Mouse (Mus musculus) midbrain, embryonic 16.5 days (tissue): ENCODE results near the gene Fam234b. TPM values are rescaled to one million over a fixed set of nuclear protein-coding genes. Genes with fewer than 3 reads are reported as not detected.

Source experiments
- ATAC-seq: fragments of 200-750 bp; cut with Nextera tagmentation; 2 replicates; pipeline ENCODE4 v1.8.0; 2017; ENCODE audit warnings: moderate TSS enrichment
- H3K27ac ChIP-seq: fragments of 300-500 bp; sonication (generic); 2 replicates; pipeline ENCODE4 v1.5.1; 2014; ENCODE audit warnings: mild to moderate bottlenecking, low read length, mixed read lengths
- H3K27me3 ChIP-seq: fragments of 300-500 bp; sonication (generic); 2 replicates; pipeline ENCODE4 v1.6.1; 2014; ENCODE audit warnings: low read depth, low read length, mixed read lengths; ENCODE audit not compliant: control insufficient read depth, insufficient read depth
- H3K36me3 ChIP-seq: fragments of 300-500 bp; sonication (generic); 2 replicates; pipeline ENCODE4 v1.6.1; 2014; ENCODE audit warnings: mild to moderate bottlenecking, low read length, moderate library complexity, mixed read lengths; ENCODE audit not compliant: control insufficient read depth, insufficient read depth
- H3K4me1 ChIP-seq: fragments of 300-500 bp; sonication (generic); 2 replicates; pipeline ENCODE4 v1.6.1; 2014; ENCODE audit warnings: mild to moderate bottlenecking, low read length, mixed read lengths; ENCODE audit not compliant: control insufficient read depth, insufficient read depth
- H3K4me2 ChIP-seq: fragments of 300-500 bp; sonication (generic); 2 replicates; pipeline ENCODE4 v1.6.1; 2014; ENCODE audit warnings: mild to moderate bottlenecking, low read length, mixed read lengths
- H3K4me3 ChIP-seq: fragments of 300-500 bp; sonication (generic); 2 replicates; pipeline ENCODE4 v1.5.1; 2014; ENCODE audit warnings: low read depth, mild to moderate bottlenecking, low read length, moderate library complexity, mixed read lengths
- H3K9ac ChIP-seq: fragments of 300-500 bp; sonication (generic); 2 replicates; pipeline ENCODE4 v1.6.1; 2014; ENCODE audit warnings: low read depth, low read length, mixed read lengths
- H3K9me3 ChIP-seq: fragments of 300-500 bp; sonication (generic); replicated peaks from 2 replicates; pipeline ENCODE4 v1.6.1; 2014; ENCODE audit warnings: mild to moderate bottlenecking, low read length, mixed read lengths; ENCODE audit not compliant: control insufficient read depth, poor library complexity, severe bottlenecking
- WGBS: fragments of 180-500 bp; shearing (Covaris S2); extraction: QIAGEN DNeasy Blood & Tissue Kit; methylation state at CpG from one replicate; pipeline ENCODE4 v1.1.7; 2014; 5-methylcytosine and 5-hydroxymethylcytosine counted together
- polyA plus RNA-seq: library from polyadenylated mRNA; unstranded; fragments of >200 nt; fragmentation: Nextera tagmentation; extraction: Ambion mirVana; gene quantifications from 2 replicates; pipeline ENCODE4 v1.2.1, GENCODE M21; 2015

The Fam234b gene
- polyA plus RNA-seq, 1 experiment from 2014 or later = 139 TPM

DNA sequence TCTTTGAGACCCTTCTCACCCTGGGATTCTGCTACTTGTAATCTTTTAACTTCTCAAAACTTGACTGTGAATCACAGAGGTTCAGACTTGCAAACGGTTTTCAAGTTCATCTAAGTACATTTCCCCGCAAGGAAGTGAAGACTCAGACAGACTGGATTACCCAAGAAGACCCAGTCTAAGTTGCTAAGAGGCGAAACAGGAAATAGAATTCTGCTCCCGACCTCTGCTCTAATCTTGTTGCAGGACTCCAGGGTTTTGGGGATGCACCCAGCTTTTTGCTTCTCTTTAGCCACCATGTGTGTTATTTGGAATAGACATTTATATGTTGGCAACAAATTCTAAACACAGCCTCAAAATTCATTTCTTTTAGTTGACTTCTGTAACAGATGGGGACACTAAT is 36.4 kb upstream of the Fam234b start:
- Histone ChIP-seq H3K27ac (no peak overlapping the region), H3K9me3 (no peaks in the 10 kb centered on the region), H3K4me3 (no peak overlapping the region), H3K9ac (no peak overlapping the region), H3K27me3 (peaks cover 3% of the 10 kb centered on the region; the same call in 1 of the 2 replicates), H3K4me2 (no peak overlapping the region), H3K36me3 (no peaks in the 10 kb centered on the region), H3K4me1 (no peaks in the 10 kb centered on the region)
- 88% methylated on average over 4 of the region's 4 CpGs for WGBS
- ATAC-seq = no peak

- Histone ChIP-seq H3K4me3 (no peak overlapping the region), H3K27ac (no peak overlapping the region), H3K4me2 (no peak overlapping the region), H3K9me3 (no peaks in the 10 kb centered on the region), H3K27me3 (peaks cover 3% of the 10 kb centered on the region; the same call in 1 of the 2 replicates), H3K36me3 (no peaks in the 10 kb centered on the region), H3K4me1 (no peaks in the 10 kb centered on the region), H3K9ac (no peak overlapping the region)
- WGBS = 90% methylated on average over 3 of the region's 3 CpGs
- no peak for ATAC-seq
These were observed 35.5 kb upstream of the Fam234b start for GRCm38 (mm10) chr6:135162311-135162710.

- Histone ChIP-seq H3K4me3 (no peak overlapping the region), H3K4me1 (no peaks in the 10 kb centered on the region), H3K9ac (no peak overlapping the region), H3K27ac (no peak overlapping the region), H3K27me3 (peaks cover 3% of the 10 kb centered on the region; the same call in 1 of the 2 replicates), H3K9me3 (no peaks in the 10 kb centered on the region), H3K36me3 (no peaks in the 10 kb centered on the region), H3K4me2 (no peak overlapping the region)
- 80% methylated on average over 4 of the region's 4 CpGs for WGBS
- no peak for ATAC-seq
These were observed 34.9 kb upstream of the Fam234b start for GRCm38 (mm10) chr6:135162861-135163260.

GRCm38 (mm10) chr6:135165191-135165590 is 32.6 kb upstream of the Fam234b start:
- H3K4me1 ChIP-seq = peaks cover 2% of the 10 kb centered on the region; the same call in 1 of the 2 replicates
- H3K4me2 ChIP-seq = no peak overlapping the region
- no peak overlapping the region for H3K27ac ChIP-seq
- ATAC-seq = no peak
- no peaks in the 10 kb centered on the region for H3K9me3 ChIP-seq
- no peak overlapping the region for H3K9ac ChIP-seq
- no peaks in the 10 kb centered on the region for H3K36me3 ChIP-seq
- WGBS = 94% methylated on average over 3 of the region's 3 CpGs
- peaks cover 3% of the 10 kb centered on the region; the same call in 1 of the 2 replicates for H3K27me3 ChIP-seq
- no peak overlapping the region for H3K4me3 ChIP-seq

GRCm38 (mm10) chr6:135165706-135166105 is 32.1 kb upstream of the Fam234b start:
- H3K4me3 ChIP-seq = no peak overlapping the region
- H3K9ac ChIP-seq = no peak overlapping the region
- H3K9me3 ChIP-seq = no peaks in the 10 kb centered on the region
- H3K4me1 ChIP-seq = peaks cover 2% of the 10 kb centered on the region; the same call in 1 of the 2 replicates
- no peak for ATAC-seq
- no peaks in the 10 kb centered on the region for H3K36me3 ChIP-seq
- peaks cover 3% of the 10 kb centered on the region; the same call in 1 of the 2 replicates for H3K27me3 ChIP-seq
- no peak overlapping the region for H3K27ac ChIP-seq
- 84% methylated on average over 2 of the region's 2 CpGs for WGBS
- no peak overlapping the region for H3K4me2 ChIP-seq

GRCm38 (mm10) chr6:135166262-135166661 is 31.5 kb upstream of the Fam234b start:
- 95% methylated on average over 3 of the region's 3 CpGs for WGBS
- Histone ChIP-seq H3K9me3 (no peaks in the 10 kb centered on the region), H3K9ac (no peak overlapping the region), H3K27ac (no peak overlapping the region), H3K36me3 (no peaks in the 10 kb centered on the region), H3K4me1 (peaks cover 2% of the 10 kb centered on the region; the same call in 1 of the 2 replicates), H3K4me3 (no peak overlapping the region), H3K27me3 (peaks cover 3% of the 10 kb centered on the region; the same call in 1 of the 2 replicates), H3K4me2 (no peak overlapping the region)
- ATAC-seq = no peak

DNA sequence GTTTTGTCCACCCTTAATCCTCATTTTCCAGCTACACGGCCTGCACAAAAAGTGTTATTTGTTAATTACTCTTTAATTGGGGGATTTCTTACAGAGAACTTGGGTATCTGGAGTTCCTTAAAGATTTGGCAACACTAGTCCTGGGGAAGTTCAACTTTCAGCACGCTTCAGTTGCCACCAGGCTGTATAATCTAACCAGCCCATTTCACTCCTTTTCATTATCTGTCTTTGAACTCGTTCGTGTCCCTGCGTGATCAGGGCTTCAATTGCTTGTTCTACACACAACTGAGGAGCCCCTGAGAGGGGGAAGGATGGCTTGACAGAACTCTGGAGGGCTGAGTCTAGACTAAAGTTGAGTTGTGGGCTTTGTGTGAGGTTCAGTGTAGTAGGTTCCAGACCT is 31.1 kb upstream of the Fam234b start:
- Histone ChIP-seq H3K4me2 (no peak overlapping the region), H3K9me3 (no peaks in the 10 kb centered on the region), H3K36me3 (no peaks in the 10 kb centered on the region), H3K27ac (no peak overlapping the region), H3K4me1 (peaks cover 2% of the 10 kb centered on the region; the same call in 1 of the 2 replicates), H3K27me3 (peaks cover 3% of the 10 kb centered on the region; the same call in 1 of the 2 replicates), H3K4me3 (no peak overlapping the region), H3K9ac (no peak overlapping the region)
- no peak for ATAC-seq
- 48% methylated on average over 5 of the region's 5 CpGs for WGBS

GRCm38 (mm10) chr6:135167380-135168311 is 30.1 kb upstream of the Fam234b start:
- ATAC-seq = peak; percentile 89
- Histone ChIP-seq H3K27me3 (peaks cover 3% of the 10 kb centered on the region; the same call in 1 of the 2 replicates), H3K4me2 (peak overlapping the region; percentile 81), H3K4me1 (peaks cover 2% of the 10 kb centered on the region; the same call in 1 of the 2 replicates), H3K9ac (peak overlapping the region; percentile 72), H3K27ac (no peak overlapping the region), H3K36me3 (no peaks in the 10 kb centered on the region), H3K4me3 (peak overlapping the region; percentile 52), H3K9me3 (no peaks in the 10 kb centered on the region)
- 3% methylated on average over 46 of the region's 46 CpGs for WGBS

- WGBS = 76% methylated on average over 6 of the region's 6 CpGs
- Histone ChIP-seq H3K4me2 (peak overlapping the region; percentile 81), H3K4me3 (peak overlapping the region; percentile 52), H3K9me3 (no peaks in the 10 kb centered on the region), H3K27ac (no peak overlapping the region), H3K36me3 (no peaks in the 10 kb centered on the region), H3K27me3 (peaks cover 3% of the 10 kb centered on the region; the same call in 1 of the 2 replicates), H3K9ac (peak overlapping the region; percentile 72), H3K4me1 (peaks cover 2% of the 10 kb centered on the region; the same call in 1 of the 2 replicates)
- 0 out of 2 replicates have a peak, but pooled peaks have one; percentile 26 for ATAC-seq
These were observed 29.3 kb upstream of the Fam234b start for GRCm38 (mm10) chr6:135168471-135168870.
